Mouse (Mus musculus): ENCODE measurements around the gene Gm10197.

DNA sequence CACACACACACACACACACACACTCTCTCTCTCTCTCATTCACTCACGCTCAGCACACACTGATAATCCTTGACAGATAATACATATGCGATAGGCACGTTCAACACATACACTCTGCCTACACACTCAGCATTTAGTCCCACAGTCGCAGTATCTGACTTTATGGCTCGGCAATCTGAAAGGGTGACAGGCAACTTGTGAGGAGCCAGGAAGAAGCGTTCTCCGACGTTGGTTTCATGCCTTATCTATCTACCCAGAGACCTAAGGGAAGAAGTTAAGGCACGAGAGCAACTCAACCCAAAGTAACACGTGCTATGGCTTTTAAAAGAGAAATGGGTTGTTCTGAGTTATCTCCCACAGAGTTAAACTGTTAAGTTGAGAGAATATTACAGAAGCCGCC lies 43.1 kb upstream of the Gm10197 start:
- TF ChIP-seq CTCF (IDR thresholded peaks at IDR 0.05; ENCODE audit: control insufficient read depth, insufficient read depth, insufficient read length) = no peak
- TF ChIP-seq MYOG (IDR thresholded peaks at IDR 0.05; ENCODE audit: control insufficient read depth, extremely low read depth, insufficient read length) = no peak
- no peak for TF ChIP-seq USF1 (IDR thresholded peaks at IDR 0.05; ENCODE audit: low read depth)
- no peak for TF ChIP-seq CEBPB (IDR thresholded peaks at IDR 0.05; ENCODE audit: low read depth)
- no peak for TF ChIP-seq MAX (IDR thresholded peaks at IDR 0.05)

Measured in C2C12 (cell line).